Mouse (Mus musculus): Measurements from ENCODE around the gene Gm10719.
"Not testable (repeated sequence)": the region's sequence is repeated elsewhere in the genome, so short reads cannot be mapped to it uniquely, and the experiment has no call there.

Gm10719 gene

GRCm38 (mm10) chr9:3025653-3026052 lies 8.4 kb downstream of the Gm10719 start:
- peak; percentile 36 to 46 for DNase-seq

DNA sequence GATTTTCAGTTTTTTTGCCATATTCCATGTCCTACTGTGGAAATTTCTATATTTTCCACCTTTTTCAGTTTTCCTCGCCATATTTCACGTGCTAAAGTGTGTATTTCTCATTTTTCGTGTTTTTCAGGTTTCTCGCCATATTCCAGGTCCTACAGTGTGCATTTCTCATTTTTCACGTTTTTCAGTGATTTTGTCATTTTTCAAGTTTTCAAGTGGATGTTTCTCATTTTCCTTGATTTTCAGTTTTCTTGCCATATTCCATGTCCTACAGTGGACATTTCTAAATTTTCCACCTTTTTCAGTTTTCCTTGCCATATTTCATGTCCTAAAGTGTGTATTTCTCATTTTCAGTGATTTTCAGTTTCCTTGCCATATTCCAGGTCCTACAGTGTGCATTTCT lies 8.9 kb downstream of the Gm10719 start:
- DNase-seq, result not testable (repeated sequence)

DNA sequence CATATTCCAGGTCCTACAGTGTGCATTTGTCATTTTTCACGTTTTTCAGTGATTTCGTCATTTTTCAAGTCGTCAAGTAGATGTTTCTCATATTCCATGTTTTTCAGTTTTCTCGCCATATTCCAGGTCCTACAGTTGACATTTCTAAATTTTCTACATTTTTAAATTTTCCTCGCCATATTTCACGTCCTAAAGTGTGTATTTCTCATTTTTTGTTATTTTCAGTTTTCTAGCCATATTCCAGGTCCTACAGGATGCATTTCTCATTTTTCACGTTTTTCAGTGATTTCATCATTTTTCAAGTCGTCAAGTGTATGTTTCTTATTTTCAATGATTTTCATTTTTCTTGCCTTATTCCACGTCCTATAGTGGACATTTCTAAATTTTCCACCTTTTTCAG lies 9.5 kb downstream of the Gm10719 start:
- DNase-seq, result not testable (repeated sequence)

GRCm38 (mm10) chr9:3027200-3027599 lies 10.0 kb downstream of the Gm10719 start:
- DNase-seq, result not testable (repeated sequence)

DNA sequence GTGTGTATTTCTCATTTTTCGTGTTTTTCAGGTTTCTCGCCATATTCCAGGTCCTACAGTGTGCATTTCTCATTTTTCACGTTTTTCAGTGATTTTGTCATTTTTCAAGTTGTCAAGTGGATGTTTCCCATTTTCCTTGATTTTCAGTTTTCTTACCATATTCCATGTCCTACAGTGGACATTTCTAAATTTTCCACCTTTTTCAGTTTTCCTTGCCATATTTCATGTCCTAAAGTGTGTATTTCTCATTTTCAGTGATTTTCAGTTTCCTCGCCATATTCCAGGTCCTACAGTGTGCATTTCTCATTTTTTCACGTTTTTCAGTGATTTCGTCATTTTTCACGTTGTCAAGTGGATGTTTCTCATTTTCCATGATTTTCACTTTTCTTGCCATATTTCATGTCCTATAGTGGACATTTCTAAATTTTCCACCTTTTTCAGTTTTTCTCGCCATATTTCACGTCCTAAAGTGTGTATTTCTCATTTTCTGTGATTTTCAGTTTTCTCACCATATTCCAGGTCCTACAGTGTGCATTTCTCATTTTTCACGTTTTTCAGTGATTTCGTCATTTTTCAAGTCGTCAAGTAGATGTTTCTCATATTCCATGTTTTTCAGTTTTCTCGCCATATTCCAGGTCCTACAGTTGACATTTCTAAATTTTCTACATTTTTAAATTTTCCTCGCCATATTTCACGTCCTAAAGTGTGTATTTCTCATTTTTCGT lies 12.2 kb downstream of the Gm10719 start:
- peak in 1 of 2 experiments; percentile 5 for DNase-seq

- not testable (repeated sequence) for DNase-seq
Measured at GRCm38 (mm10) chr9:3030677-3031318, 13.6 kb downstream of the Gm10719 start.

- DNase-seq, result not testable (repeated sequence)
Measured at GRCm38 (mm10) chr9:3034299-3034698, 17.1 kb downstream of the Gm10719 start, which contains the start of gene Gm17535. Gm17535 (plus strand) TSS chr9:3034599.

DNA sequence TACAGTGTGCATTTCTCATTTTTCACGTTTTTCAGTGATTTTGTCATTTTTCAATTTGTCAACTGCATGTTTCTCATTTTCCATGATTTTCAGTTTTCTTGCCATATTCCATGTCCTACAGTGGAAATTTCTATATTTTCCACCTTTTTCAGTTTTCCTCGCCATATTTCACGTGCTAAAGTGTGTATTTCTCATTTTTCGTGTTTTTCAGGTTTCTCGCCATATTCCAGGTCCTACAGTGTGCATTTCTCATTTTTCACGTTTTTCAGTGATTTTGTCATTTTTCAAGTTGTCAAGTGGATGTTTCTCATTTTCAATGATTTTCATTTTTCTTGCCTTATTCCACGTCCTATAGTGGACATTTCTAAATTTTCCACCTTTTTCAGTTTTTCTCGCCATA lies 19.4 kb downstream of the Gm10719 start, which contains the start of gene Gm10715:
TSS of gene Gm10715 (plus strand) at position 301 of the 400 bp plus-strand sequence.
- not testable (repeated sequence) for DNase-seq

DNA sequence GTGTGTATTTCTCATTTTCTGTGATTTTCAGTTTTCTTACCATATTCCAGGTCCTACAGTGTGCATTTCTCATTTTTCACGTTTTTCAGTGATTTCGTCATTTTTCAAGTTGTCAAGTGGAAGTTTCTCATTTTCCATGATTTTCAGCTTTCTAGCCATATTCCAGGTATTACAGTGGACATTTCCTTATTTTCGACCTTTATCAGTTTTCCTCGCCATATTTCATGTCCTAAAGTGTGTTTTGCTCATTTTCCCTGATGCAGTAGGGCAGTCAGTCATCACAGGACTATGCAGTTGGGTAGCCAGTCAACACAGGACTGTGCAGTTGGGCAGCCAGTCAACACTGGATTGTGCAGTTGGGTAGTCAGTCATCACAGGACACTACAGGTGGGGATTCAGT lies 21.0 kb downstream of the Gm10719 start:
- not testable (repeated sequence) for DNase-seq
